Mouse (Mus musculus): ENCODE data around the gene Erich3. TPM values are rescaled to one million over a fixed set of nuclear protein-coding genes. Genes with fewer than 3 reads are reported as not detected.

Gene Erich3
- polyA plus RNA-seq, 1 experiment from 2014 or later: 0.09 TPM

DNA sequence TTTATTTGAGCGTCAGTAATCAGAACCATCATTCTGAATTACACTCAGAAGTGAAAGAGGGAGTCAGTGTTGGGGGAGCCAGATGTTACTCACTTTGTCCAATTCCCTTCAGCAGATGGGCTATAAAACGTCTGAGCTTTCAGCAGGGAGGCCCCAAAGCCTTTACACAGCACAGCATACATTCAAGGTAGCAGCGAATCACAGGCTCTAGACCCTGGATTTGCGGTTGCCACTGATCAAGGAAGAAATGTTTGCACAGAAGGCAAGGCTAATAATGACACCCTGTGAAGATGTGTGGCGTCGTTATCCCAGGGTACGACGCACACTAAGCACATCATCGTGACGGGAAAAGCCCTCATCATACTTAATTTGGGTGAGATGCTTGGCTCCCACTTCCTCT is 67.8 kb downstream of the Erich3 start:
- no peak for ATAC-seq (ENCODE audit: insufficient number of reproducible peaks, low FRiP score, low TSS enrichment, low read depth)
- H3K27ac ChIP-seq: no peak overlapping the region
- H3K9me3 ChIP-seq: no peaks in the 10 kb centered on the region
- no peak overlapping the region for H3K4me2 ChIP-seq
- no peak overlapping the region for H3K9ac ChIP-seq
- WGBS: 30% methylated on average over 10 of the region's 10 CpGs
- H3K36me3 ChIP-seq: no peaks in the 10 kb centered on the region
- H3K27me3 ChIP-seq: no peaks in the 10 kb centered on the region
- H3K4me1 ChIP-seq: 0 out of 2 replicates have a peak, but pooled peaks cover 3% of the 10 kb centered on the region
- H3K4me3 ChIP-seq: no peak overlapping the region

DNA sequence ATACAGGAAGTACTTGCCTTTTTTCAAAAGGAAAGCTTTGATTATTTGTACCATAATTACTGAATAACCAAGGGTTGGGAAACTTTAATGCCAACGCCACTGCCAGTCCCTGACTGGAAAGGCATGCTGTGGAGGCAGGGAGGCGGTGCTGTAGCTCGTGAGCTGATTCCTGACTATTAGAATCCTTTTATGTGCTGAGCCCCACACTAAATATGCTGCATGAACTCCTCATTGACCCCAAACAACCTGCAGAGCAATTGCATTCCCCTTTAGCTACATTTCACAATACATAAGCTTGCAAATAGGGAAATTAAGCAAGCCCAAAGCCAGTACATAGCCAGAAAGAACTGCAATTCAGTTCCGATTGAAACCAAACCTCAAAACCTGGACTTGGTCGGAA is 77.8 kb downstream of the Erich3 start:
- Histone ChIP-seq H3K4me1 (no peaks in the 10 kb centered on the region), H3K4me3 (no peak overlapping the region), H3K9ac (no peak overlapping the region), H3K36me3 (no peaks in the 10 kb centered on the region), H3K9me3 (no peaks in the 10 kb centered on the region), H3K27ac (no peak overlapping the region), H3K27me3 (no peaks in the 10 kb centered on the region), H3K4me2 (no peak overlapping the region)
- 66% methylated on average over 5 of the region's 5 CpGs for WGBS
- no peak for ATAC-seq (ENCODE audit: insufficient number of reproducible peaks, low FRiP score, low TSS enrichment, low read depth)

DNA sequence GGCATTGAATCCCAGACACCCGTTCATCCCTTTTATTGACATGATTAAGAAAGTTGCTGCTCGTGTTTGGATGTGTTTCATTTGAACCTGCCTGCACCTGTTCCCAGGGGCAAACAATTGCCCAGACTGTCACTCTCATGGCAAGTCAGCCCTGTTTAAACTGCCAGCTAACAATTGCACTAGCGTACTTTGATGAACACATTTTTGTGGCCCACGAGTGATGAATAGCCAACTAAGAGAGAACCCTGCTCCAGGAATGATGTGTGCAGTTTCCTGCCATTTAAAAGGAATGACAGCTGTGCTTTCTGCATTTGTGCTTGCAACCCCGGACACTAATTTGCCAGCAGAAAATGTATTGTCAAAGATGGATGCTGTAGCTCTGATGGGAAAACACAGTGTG is 79.3 kb downstream of the Erich3 start:
- no peak overlapping the region for H3K4me3 ChIP-seq
- H3K9me3 ChIP-seq: no peaks in the 10 kb centered on the region
- H3K36me3 ChIP-seq: no peaks in the 10 kb centered on the region
- no peak overlapping the region for H3K9ac ChIP-seq
- H3K4me2 ChIP-seq: no peak overlapping the region
- no peak overlapping the region for H3K27ac ChIP-seq
- no peaks in the 10 kb centered on the region for H3K4me1 ChIP-seq
- no peaks in the 10 kb centered on the region for H3K27me3 ChIP-seq
- ATAC-seq (ENCODE audit: insufficient number of reproducible peaks, low FRiP score, low TSS enrichment, low read depth): no peak
- 54% methylated on average over 5 of the region's 5 CpGs for WGBS

DNA sequence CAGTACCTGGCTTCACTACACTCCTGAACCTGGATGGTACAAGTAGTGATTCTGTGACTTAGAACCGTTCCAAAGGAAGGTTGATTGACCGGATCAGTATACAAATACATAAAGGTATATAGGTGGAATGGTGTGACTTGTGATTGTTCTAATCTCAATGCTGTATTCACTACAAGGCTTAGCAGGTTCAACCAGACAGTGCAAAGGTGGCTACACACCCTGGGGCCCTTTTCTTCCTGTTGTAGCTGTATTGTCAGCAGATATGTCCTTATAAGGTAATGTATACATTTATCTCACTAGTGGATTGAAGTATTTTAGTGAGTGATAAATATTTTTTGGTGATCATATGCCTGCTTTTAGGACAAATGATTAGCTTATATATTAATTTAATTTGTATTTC is 80.7 kb downstream of the Erich3 start:
- Histone ChIP-seq H3K9ac (no peak overlapping the region), H3K9me3 (no peaks in the 10 kb centered on the region), H3K4me3 (no peak overlapping the region), H3K4me1 (no peaks in the 10 kb centered on the region), H3K27me3 (no peaks in the 10 kb centered on the region), H3K27ac (no peak overlapping the region), H3K4me2 (no peak overlapping the region), H3K36me3 (no peaks in the 10 kb centered on the region)
- WGBS: 94% methylated on average over 2 of the region's 2 CpGs
- ATAC-seq (ENCODE audit: insufficient number of reproducible peaks, low FRiP score, low TSS enrichment, low read depth): no peak

DNA sequence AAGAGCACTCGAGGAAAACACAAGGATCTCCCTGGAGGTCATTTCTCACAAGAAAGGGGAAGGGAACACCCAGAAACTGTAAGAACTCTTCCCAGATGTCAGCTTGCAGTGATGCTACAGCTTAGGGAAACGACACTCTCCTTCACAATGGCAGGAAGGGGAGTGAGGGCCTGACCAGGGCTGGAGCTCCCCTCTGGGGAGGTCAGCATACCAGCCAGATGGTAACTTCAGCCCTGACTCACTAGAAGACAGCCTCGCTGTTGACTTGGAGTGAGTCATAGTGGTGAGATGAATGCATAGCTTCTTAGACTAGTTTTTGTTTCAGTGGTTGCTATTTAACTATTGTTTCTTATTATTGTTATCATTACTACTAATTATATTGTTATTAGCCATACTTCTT is 90.8 kb downstream of the Erich3 start:
- H3K27ac ChIP-seq: no peak overlapping the region
- H3K4me2 ChIP-seq: no peak overlapping the region
- H3K9ac ChIP-seq: no peak overlapping the region
- H3K36me3 ChIP-seq: no peaks in the 10 kb centered on the region
- H3K4me3 ChIP-seq: no peak overlapping the region
- H3K9me3 ChIP-seq: no peaks in the 10 kb centered on the region
- ATAC-seq (ENCODE audit: insufficient number of reproducible peaks, low FRiP score, low TSS enrichment, low read depth): no peak
- no peaks in the 10 kb centered on the region for H3K27me3 ChIP-seq
- 40% methylated on average over 3 of the region's 3 CpGs for WGBS
- no peaks in the 10 kb centered on the region for H3K4me1 ChIP-seq

DNA sequence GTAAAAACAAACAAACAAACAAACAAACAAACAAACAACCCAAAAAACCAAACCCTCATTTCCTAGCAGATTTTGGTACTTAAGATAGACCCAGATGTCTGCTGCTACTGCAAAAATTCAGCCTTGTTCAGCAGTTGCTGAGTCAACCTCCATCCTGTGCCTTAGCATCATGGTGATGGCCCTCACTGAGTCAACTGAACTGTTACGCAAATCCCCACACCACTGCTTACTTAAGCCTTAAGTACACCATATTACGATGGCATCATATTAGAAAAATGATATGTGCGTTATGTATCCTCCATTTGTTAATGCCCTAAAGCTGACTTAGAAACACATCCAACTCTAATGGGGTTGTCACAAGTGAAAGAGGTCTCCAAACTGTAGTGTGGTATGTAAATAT is 91.6 kb downstream of the Erich3 start:
- no peak overlapping the region for H3K4me2 ChIP-seq
- no peak for ATAC-seq (ENCODE audit: insufficient number of reproducible peaks, low FRiP score, low TSS enrichment, low read depth)

DNA sequence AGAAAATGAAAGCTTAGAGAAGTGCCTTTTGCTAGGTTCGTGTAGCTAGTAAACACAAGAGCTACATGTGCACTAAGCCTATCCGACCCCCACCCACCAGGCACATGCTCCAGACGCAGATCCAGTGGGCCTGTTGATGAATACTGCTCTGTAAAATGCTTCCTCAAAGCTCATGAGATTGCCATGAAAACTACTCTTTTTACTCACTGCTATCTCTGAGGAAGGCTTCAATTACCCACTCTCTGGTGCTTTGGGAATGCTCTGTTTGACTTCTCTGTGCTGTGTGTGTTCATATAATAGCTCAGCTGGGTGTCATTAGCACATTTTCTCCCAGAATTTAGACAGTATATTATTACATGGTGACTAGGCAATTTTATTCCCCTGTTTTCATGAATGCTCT is 94.4 kb downstream of the Erich3 start:
- WGBS: 43% methylated on average over 3 of the region's 3 CpGs
- no peaks in the 10 kb centered on the region for H3K36me3 ChIP-seq
- ATAC-seq (ENCODE audit: insufficient number of reproducible peaks, low FRiP score, low TSS enrichment, low read depth): no peak
- H3K4me2 ChIP-seq: no peak overlapping the region
- no peaks in the 10 kb centered on the region for H3K27me3 ChIP-seq
- no peak overlapping the region for H3K9ac ChIP-seq
- no peak overlapping the region for H3K27ac ChIP-seq
- no peak overlapping the region for H3K4me3 ChIP-seq
- no peaks in the 10 kb centered on the region for H3K4me1 ChIP-seq
- H3K9me3 ChIP-seq: no peaks in the 10 kb centered on the region

More for the DNA sequence above, 91.6 kb downstream of the Erich3 start:
- H3K36me3 ChIP-seq: no peaks in the 10 kb centered on the region
- H3K4me1 ChIP-seq: no peaks in the 10 kb centered on the region
- WGBS: 95% methylated on average over 3 of the region's 3 CpGs
- no peak overlapping the region for H3K4me3 ChIP-seq
- H3K27ac ChIP-seq: no peak overlapping the region
- H3K9ac ChIP-seq: no peak overlapping the region
- H3K9me3 ChIP-seq: no peaks in the 10 kb centered on the region
- no peaks in the 10 kb centered on the region for H3K27me3 ChIP-seq

DNA sequence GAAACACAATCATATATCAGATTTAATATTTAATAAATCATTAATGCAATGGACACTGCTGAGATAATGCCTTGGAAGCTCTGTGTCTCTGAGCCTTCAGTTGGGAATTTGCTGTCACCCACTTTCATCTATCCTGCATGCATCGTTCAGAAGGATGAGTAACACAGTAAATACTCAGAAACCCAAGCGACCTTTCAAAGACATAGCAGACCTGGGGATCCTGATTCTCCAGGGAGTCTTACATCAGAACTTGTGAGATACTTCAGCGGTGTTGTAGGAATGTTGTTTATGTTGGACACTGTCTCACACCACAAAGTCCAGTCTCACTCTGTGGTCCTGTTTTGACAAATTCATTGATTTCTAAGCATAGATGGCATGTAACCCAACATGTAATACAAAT is 97.4 kb downstream of the Erich3 start:
- no peaks in the 10 kb centered on the region for H3K27me3 ChIP-seq
- no peaks in the 10 kb centered on the region for H3K4me1 ChIP-seq
- no peak overlapping the region for H3K4me2 ChIP-seq
- 79% methylated on average over 3 of the region's 3 CpGs for WGBS
- no peak overlapping the region for H3K27ac ChIP-seq
- no peaks in the 10 kb centered on the region for H3K9me3 ChIP-seq
- H3K4me3 ChIP-seq: no peak overlapping the region
- H3K36me3 ChIP-seq: no peaks in the 10 kb centered on the region
- no peak for ATAC-seq (ENCODE audit: insufficient number of reproducible peaks, low FRiP score, low TSS enrichment, low read depth)
- H3K9ac ChIP-seq: no peak overlapping the region

DNA sequence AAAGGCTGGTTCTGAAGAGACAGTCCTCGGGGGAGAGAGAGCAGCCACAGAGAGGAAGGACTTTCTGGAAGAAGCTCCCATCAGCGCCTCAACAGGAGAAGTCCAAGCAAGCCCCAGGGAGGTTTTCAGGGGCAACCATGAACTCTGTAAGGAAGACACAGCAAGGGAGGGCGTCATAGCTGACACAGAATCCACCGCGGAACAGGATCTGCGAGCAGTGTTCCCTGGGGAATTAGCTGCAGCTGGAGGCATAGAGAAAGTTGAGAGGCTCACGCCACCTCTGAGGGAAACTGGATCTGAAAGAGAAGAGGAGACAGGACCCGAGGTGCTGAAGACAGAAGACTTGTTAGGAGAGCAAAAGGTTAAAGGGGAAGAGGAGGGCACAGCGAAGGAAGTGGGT is 99.7 kb downstream of the Erich3 start:
- 37% methylated on average over 9 of the region's 9 CpGs for WGBS
- Histone ChIP-seq H3K9me3 (no peaks in the 10 kb centered on the region), H3K27me3 (no peaks in the 10 kb centered on the region), H3K4me1 (no peaks in the 10 kb centered on the region), H3K27ac (no peak overlapping the region), H3K4me2 (no peak overlapping the region), H3K4me3 (no peak overlapping the region), H3K36me3 (no peaks in the 10 kb centered on the region), H3K9ac (no peak overlapping the region)
- no peak for ATAC-seq (ENCODE audit: insufficient number of reproducible peaks, low FRiP score, low TSS enrichment, low read depth)

DNA sequence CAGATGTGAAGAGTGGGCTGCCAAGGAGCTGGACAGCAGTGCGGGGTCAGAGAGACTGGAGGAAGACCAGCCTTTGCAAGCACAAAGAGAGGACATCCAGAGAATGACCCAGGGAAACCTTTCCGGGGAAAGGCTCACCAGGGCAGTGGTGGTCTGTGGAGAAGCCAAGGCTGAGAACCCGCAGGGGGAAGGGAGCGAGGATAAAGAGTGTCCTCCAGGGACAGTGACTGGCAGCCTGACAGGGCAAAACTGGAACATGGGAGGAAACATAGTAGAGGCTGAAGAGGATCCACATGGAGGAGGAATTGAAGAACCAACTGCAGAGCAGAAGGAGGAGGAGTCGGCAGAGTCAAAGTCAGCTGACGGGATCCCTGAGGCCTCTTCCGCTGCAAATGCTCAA is 100.5 kb downstream of the Erich3 start:
- no peak overlapping the region for H3K9ac ChIP-seq
- 77% methylated on average over 7 of the region's 7 CpGs for WGBS
- H3K27me3 ChIP-seq: no peaks in the 10 kb centered on the region
- ATAC-seq (ENCODE audit: insufficient number of reproducible peaks, low FRiP score, low TSS enrichment, low read depth): no peak
- H3K9me3 ChIP-seq: no peaks in the 10 kb centered on the region
- no peaks in the 10 kb centered on the region for H3K36me3 ChIP-seq
- H3K27ac ChIP-seq: no peak overlapping the region
- no peak overlapping the region for H3K4me3 ChIP-seq
- no peak overlapping the region for H3K4me2 ChIP-seq
- no peaks in the 10 kb centered on the region for H3K4me1 ChIP-seq

DNA sequence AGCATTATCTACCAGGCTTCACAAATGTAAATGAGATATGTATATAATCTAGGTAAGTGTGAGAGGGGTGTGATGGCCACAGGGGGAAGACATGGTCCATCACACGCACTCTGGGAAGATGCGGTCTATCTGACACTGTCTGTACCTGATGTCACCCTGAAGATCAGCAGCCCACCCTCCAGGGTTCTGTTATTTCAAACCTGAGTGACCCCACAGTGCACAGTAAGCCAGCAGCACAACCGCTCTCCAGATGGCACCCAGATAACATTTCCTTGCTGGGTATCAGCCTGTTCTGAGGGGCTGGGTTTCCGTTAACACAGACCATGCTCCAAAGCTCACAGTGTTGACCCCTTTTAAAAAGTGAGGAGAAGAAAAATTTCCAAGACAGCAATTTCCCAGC is 102.7 kb downstream of the Erich3 start:
- Histone ChIP-seq H3K36me3 (no peaks in the 10 kb centered on the region), H3K4me3 (no peak overlapping the region), H3K27ac (no peak overlapping the region), H3K27me3 (no peaks in the 10 kb centered on the region), H3K4me1 (no peaks in the 10 kb centered on the region), H3K9me3 (no peaks in the 10 kb centered on the region), H3K4me2 (no peak overlapping the region), H3K9ac (no peak overlapping the region)
- WGBS: 70% methylated on average over 4 of the region's 4 CpGs
- ATAC-seq (ENCODE audit: insufficient number of reproducible peaks, low FRiP score, low TSS enrichment, low read depth): no peak

DNA sequence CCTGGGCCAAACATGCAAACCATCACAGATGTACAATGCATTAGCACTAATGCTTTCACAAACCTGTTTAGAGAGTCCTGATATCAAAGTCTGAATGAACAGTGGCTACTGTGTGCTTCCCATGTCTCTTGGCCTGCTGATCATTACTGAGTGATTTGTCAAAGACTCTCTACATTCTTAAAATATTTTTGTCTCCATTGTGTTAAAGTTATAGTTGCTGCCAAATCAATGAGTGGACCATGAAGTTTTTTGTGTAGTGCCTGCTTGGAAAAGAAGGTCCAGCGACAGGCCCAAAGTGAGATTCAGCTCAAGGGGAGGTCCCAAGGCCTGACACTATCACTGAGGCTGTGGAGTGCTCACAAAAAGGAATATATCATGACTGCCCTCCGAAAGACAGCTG is 108.0 kb downstream of the Erich3 start:
- no peak overlapping the region for H3K4me2 ChIP-seq
- no peak overlapping the region for H3K9ac ChIP-seq
- H3K9me3 ChIP-seq: no peaks in the 10 kb centered on the region
- no peak overlapping the region for H3K27ac ChIP-seq
- H3K4me1 ChIP-seq: no peaks in the 10 kb centered on the region
- no peak overlapping the region for H3K4me3 ChIP-seq
- H3K27me3 ChIP-seq: no peaks in the 10 kb centered on the region
- ATAC-seq (ENCODE audit: insufficient number of reproducible peaks, low FRiP score, low TSS enrichment, low read depth): no peak
- no peaks in the 10 kb centered on the region for H3K36me3 ChIP-seq
- WGBS: 85% methylated on average over 2 of the region's 2 CpGs

DNA sequence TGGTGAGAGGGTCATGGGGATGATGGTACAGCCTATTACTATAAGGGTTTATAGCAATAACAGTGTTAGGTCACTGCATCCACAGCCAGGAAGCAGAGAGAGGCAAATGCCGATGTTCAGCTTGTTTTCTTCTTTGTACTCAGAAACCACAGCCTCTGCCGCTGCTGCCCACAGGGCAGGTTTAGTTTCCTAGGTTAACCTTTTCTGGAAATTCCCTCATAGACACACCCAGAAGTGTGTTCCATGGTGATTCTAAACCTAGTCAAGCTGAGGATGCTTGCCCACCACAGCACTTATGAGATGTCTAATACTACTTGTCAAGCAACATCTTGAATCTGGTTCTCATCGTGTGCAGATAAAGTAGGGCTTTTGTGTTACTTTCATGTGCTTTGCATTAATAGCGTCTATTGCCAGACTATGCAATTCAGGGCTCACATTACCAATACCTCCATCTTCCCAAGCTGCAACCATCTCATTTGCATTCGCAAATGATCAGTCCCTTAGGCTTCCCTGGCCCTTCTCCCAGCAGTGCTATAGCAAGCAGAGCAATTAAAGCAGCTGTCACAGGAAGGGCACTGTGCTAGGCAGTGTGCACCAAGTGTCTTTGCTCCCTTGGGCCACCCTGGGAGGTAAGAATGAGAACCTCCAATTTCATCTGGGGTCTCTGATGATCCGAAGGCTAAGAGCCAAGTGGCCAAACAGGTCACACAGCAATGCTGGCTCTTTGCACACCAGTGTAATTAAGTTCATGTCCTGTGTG is 115.4 kb downstream of the Erich3 start:
- ATAC-seq (ENCODE audit: insufficient number of reproducible peaks, low FRiP score, low TSS enrichment, low read depth): no peak
- H3K9me3 ChIP-seq: no peaks in the 10 kb centered on the region

More for the DNA sequence above, 115.4 kb downstream of the Erich3 start:
- Histone ChIP-seq H3K4me2 (no peak overlapping the region), H3K27me3 (0 out of 2 replicates have a peak, but pooled peaks cover 3% of the 10 kb centered on the region), H3K4me3 (no peak overlapping the region), H3K27ac (no peak overlapping the region), H3K4me1 (peaks cover 3% of the 10 kb centered on the region; the same call in 1 of the 2 replicates), H3K36me3 (no peaks in the 10 kb centered on the region), H3K9ac (no peak overlapping the region)
- WGBS: 40% methylated on average over 6 of the region's 6 CpGs

Data from limb, embryonic 15.5 days (tissue).